Mouse (Mus musculus): ENCODE data around the gene Duoxa2.

GRCm38 (mm10) chr2:122299911-122300655, 1.4 kb downstream of the Duoxa2 start:
- TF ChIP-seq CTCF (IDR thresholded peaks at IDR 0.05; ENCODE audit: low read depth, low read length) (no peak), POLR2A (IDR thresholded peaks at IDR 0.05; ENCODE audit: extremely low read depth, insufficient read depth, low read length) (no peak)
